Mouse (Mus musculus) limb, embryonic 14.5 days (tissue): ENCODE data around the gene Inpp5a. TPM values are rescaled to one million over a fixed set of nuclear protein-coding genes. Genes with fewer than 3 reads are reported as not detected.

Experiments used
- ATAC-seq: fragments of 200-750 bp; cut with Nextera tagmentation; 2 replicates; pipeline ENCODE4 v1.8.0; 2017; ENCODE audit warnings: low read depth, moderate number of reproducible peaks, moderate TSS enrichment; ENCODE audit not compliant: low FRiP score
- DNase-seq: peaks from one replicate; pipeline ENCODE4 v3.0.0-alpha.2; 2015; ENCODE audit warnings: low spot score
- H3K27ac ChIP-seq: fragments of 300-500 bp; sonication (generic); replicated peaks from 2 replicates; pipeline ENCODE4 v1.5.1; 2014; ENCODE audit warnings: low read depth, mild to moderate bottlenecking, low read length, moderate library complexity, mixed read lengths
- H3K27me3 ChIP-seq: fragments of 300-500 bp; sonication (generic); 2 replicates; pipeline ENCODE4 v1.6.1; 2014; ENCODE audit warnings: low read length, mixed read lengths; ENCODE audit not compliant: control insufficient read depth, insufficient read depth
- H3K36me3 ChIP-seq: fragments of 300-500 bp; sonication (generic); 2 replicates; pipeline ENCODE4 v1.6.1; 2014; ENCODE audit warnings: mild to moderate bottlenecking, low read length, moderate library complexity, mixed read lengths; ENCODE audit not compliant: control insufficient read depth, insufficient read depth
- H3K4me1 ChIP-seq: fragments of 300-500 bp; sonication (generic); 2 replicates; pipeline ENCODE4 v1.6.1; 2014; ENCODE audit warnings: antibody characterized with exemption, low read length, mixed read lengths; ENCODE audit not compliant: control insufficient read depth, insufficient read depth
- H3K4me2 ChIP-seq: fragments of 300-500 bp; sonication (generic); replicated peaks from 2 replicates; pipeline ENCODE4 v1.6.1; 2014; ENCODE audit warnings: low read depth, mild to moderate bottlenecking, low read length, moderate library complexity; ENCODE audit not compliant: severe bottlenecking
- H3K4me3 ChIP-seq: fragments of 300-500 bp; sonication (generic); replicated peaks from 2 replicates; pipeline ENCODE4 v1.5.1; 2014; ENCODE audit warnings: low read length
- H3K9ac ChIP-seq: fragments of 300-500 bp; sonication (generic); 2 replicates; pipeline ENCODE4 v1.6.1; 2014; ENCODE audit warnings: mild to moderate bottlenecking, low read depth, low read length, moderate library complexity; ENCODE audit not compliant: severe bottlenecking
- H3K9me3 ChIP-seq: fragments of 300-500 bp; sonication (generic); 2 replicates; pipeline ENCODE4 v1.6.1; 2016; ENCODE audit warnings: low read length; ENCODE audit not compliant: control insufficient read depth
- POLR2A ChIP-seq: fragments of 200-500 bp; IDR thresholded peaks from 2 replicates; pipeline ENCODE4 v1.8.0; 2012; ENCODE audit warnings: inconsistent platforms, mild to moderate bottlenecking, moderate library complexity, borderline replicate concordance; ENCODE audit not compliant: insufficient read depth, insufficient read length; ENCODE audit errors: extremely low read depth
- WGBS: fragments of 180-500 bp; shearing (Covaris S2); extraction: QIAGEN DNeasy Blood & Tissue Kit; methylation state at CpG from one replicate; pipeline ENCODE4 v1.1.7; 2014; 5-methylcytosine and 5-hydroxymethylcytosine counted together
- polyA plus RNA-seq, 2 experiments: library from polyadenylated mRNA; depleted of rRNA in 1 of 2; stranded (reverse) in 1 of 2; unstranded in 1 of 2; fragments of >200 nt; fragmentation: Nextera tagmentation in 1 of 2; extraction: Ambion mirVana in 1 of 2; gene quantifications; 2 replicates each; pipeline versions ENCODE4 v1.2.1 to v1.2.3; 2012 to 2014

The Inpp5a gene
- polyA plus RNA-seq, 2 experiments = 29.0 to 39.7 TPM

DNA sequence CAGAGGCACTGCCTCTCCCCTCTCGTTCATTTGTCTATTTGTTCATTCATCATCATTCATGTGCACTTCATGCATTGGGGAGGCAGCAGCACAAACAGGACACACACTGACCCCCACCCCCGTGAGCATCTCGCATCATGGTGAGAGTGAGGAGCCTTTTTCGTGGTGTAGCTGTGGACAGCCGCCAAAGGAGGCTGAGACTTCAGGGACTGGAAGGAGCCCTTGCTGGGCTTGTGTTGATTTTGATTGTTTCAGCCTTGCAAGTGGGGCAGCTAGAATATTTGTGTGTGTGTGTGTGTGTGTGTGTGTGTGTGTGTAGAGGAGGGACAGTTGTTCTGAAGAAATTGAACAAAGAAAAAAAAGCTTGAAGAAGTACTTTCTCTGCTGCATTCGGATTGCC lies 67.8 kb downstream of the Inpp5a start:
- 71% methylated on average over 6 of the region's 6 CpGs for WGBS
- ATAC-seq (no peak), DNase-seq (no peak)
- Histone ChIP-seq H3K9ac (no peak overlapping the region), H3K4me1 (no peaks in the 10 kb centered on the region), H3K27ac (no peak overlapping the region), H3K36me3 (no peaks in the 10 kb centered on the region; the same call in 1 of the 2 replicates), H3K27me3 (no peaks in the 10 kb centered on the region), H3K9me3 (no peaks in the 10 kb centered on the region), H3K4me3 (no peak overlapping the region), H3K4me2 (no peak overlapping the region)
- TF ChIP-seq POLR2A = no peak

- no peak overlapping the region for H3K4me2 ChIP-seq
- no peak overlapping the region for H3K4me3 ChIP-seq
- TF ChIP-seq POLR2A = no peak
- ATAC-seq (no peak), DNase-seq (no peak)
- H3K9ac ChIP-seq = no peak overlapping the region
- H3K36me3 ChIP-seq = no peaks in the 10 kb centered on the region; the same call in 1 of the 2 replicates
- H3K9me3 ChIP-seq = no peaks in the 10 kb centered on the region
- H3K27me3 ChIP-seq = no peaks in the 10 kb centered on the region
- no peak overlapping the region for H3K27ac ChIP-seq
- no peaks in the 10 kb centered on the region for H3K4me1 ChIP-seq
- 93% methylated on average over 12 of the region's 12 CpGs for WGBS
Observed at GRCm38 (mm10) chr7:139461344-139461743, 72.4 kb downstream of the Inpp5a start.

DNA sequence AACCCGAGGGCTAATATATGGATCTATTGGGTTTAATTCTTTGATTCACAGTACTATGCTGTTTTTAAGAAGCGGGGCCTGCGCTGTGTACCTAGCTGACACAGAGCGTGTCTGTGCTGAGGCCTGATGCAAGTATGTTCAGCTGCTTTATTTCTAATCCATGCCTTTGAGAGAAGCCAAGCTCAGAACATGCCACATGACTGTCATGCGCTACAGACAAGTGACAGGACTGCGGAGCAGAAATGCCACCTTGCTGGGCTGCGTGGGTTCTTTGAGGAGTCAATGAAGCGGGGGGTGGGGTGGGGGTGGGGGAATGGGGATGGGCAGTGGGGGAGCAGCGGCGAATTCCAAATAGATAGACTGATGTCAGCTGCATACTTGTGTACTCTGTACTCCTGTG lies 73.2 kb downstream of the Inpp5a start:
- ATAC-seq (no peak), DNase-seq (no peak)
- Histone ChIP-seq H3K4me2 (no peak overlapping the region), H3K4me1 (peaks cover 3% of the 10 kb centered on the region; the same call in 1 of the 2 replicates), H3K4me3 (no peak overlapping the region), H3K27me3 (no peaks in the 10 kb centered on the region), H3K9ac (no peak overlapping the region), H3K9me3 (no peaks in the 10 kb centered on the region), H3K27ac (no peak overlapping the region), H3K36me3 (no peaks in the 10 kb centered on the region; the same call in 1 of the 2 replicates)
- TF ChIP-seq POLR2A = no peak
- 91% methylated on average over 10 of the region's 10 CpGs for WGBS

- no peaks in the 10 kb centered on the region for H3K27me3 ChIP-seq
- H3K4me3 ChIP-seq = no peak overlapping the region
- ATAC-seq = no peak
- H3K27ac ChIP-seq = no peak overlapping the region
- H3K9me3 ChIP-seq = no peaks in the 10 kb centered on the region
- no peak for DNase-seq
- H3K36me3 ChIP-seq = no peaks in the 10 kb centered on the region
- H3K4me2 ChIP-seq = no peak overlapping the region
- TF ChIP-seq POLR2A = no peak
- peaks cover 18% of the 10 kb centered on the region for H3K4me1 ChIP-seq
- H3K9ac ChIP-seq = no peak overlapping the region
- WGBS = 79% methylated on average over 4 of the region's 4 CpGs
Observed at GRCm38 (mm10) chr7:139465538-139465937, 76.6 kb downstream of the Inpp5a start.

DNA sequence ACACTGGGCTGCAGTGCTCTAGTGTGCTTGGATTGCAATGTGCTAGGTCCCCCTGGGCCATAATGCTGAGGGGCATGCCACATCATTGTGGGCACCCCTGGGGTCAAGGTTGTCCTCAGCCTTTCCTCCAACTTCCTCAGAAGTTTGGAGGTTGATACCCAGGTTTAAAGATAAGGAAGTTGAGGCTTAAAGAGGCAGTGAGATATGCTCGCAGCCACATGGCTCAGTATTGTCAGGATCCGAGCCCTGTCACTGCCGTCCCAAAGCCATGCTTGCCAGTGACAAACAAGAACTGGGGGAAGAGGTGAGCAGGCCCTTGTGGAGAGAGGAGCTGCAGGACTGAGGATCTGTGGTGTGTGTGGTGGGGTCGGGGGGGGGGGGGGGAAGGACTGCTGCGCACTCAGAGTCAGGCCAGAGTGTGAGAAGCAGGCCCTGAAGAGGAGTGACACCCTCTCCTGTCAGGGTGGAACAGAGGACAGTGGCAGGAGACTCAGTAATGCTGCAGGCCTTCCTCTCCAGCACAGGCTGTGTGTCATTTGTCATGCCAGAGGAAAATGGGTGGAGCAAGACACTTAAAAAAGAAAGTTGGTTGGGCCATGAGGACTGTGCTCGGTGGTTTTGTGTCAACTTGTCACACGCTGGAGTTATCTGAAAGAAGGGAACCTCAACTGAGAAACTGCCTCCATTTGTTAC lies 77.7 kb downstream of the Inpp5a start:
- Histone ChIP-seq H3K36me3 (no peaks in the 10 kb centered on the region), H3K9ac (no peak overlapping the region), H3K4me2 (no peak overlapping the region), H3K4me1 (peaks cover 18% of the 10 kb centered on the region), H3K27me3 (no peaks in the 10 kb centered on the region), H3K27ac (no peak overlapping the region), H3K9me3 (no peaks in the 10 kb centered on the region), H3K4me3 (no peak overlapping the region)
- no peak for TF ChIP-seq POLR2A
- ATAC-seq (no peak), DNase-seq (no peak)
- 53% methylated on average over 6 of the region's 7 CpGs for WGBS
